Mouse (Mus musculus) small intestine, adult 2 months (tissue): ENCODE data around the gene Dennd5b.

Source experiments
- CTCF ChIP-seq: fragments of 200-500 bp; IDR thresholded peaks from 2 replicates; pipeline ENCODE4 v1.5.1; 2012; ENCODE audit warnings: low read depth, mild to moderate bottlenecking, control low read depth, inconsistent platforms, low read length, moderate library complexity, mixed read lengths; ENCODE audit not compliant: insufficient replicate concordance, insufficient read length; ENCODE audit errors: extremely low read depth
- POLR2A ChIP-seq: fragments of 200-500 bp; IDR thresholded peaks from 2 replicates; pipeline ENCODE4 v1.6.1; 2012; ENCODE audit warnings: low read depth, mild to moderate bottlenecking, control low read depth, inconsistent platforms, low read length, moderate library complexity

GRCm38 (mm10) chr6:149050978-149051723, 50.3 kb downstream of the Dennd5b start:
- TF ChIP-seq CTCF = no peak
- no peak for TF ChIP-seq POLR2A
